Mouse (Mus musculus) testis, adult 10 weeks (tissue): ENCODE results near the gene Ubr4. TPM values are rescaled to one million over a fixed set of nuclear protein-coding genes. Genes with fewer than 3 reads are reported as not detected.

ENCODE experiments used
- polyA plus RNA-seq: library from polyadenylated mRNA; stranded (reverse); fragments of 350-450 nt; fragmentation: Illumina TruSeq; extraction: RNeasy Lipid Tissue Mini Kit (QIAGEN cat#74804); gene quantifications from one replicate; pipeline ENCODE4 v1.2.3, GENCODE M21; 2014; ENCODE audit warnings: low read depth, low replicate concordance

The Ubr4 gene
- polyA plus RNA-seq = 27.3 TPM

DNA sequence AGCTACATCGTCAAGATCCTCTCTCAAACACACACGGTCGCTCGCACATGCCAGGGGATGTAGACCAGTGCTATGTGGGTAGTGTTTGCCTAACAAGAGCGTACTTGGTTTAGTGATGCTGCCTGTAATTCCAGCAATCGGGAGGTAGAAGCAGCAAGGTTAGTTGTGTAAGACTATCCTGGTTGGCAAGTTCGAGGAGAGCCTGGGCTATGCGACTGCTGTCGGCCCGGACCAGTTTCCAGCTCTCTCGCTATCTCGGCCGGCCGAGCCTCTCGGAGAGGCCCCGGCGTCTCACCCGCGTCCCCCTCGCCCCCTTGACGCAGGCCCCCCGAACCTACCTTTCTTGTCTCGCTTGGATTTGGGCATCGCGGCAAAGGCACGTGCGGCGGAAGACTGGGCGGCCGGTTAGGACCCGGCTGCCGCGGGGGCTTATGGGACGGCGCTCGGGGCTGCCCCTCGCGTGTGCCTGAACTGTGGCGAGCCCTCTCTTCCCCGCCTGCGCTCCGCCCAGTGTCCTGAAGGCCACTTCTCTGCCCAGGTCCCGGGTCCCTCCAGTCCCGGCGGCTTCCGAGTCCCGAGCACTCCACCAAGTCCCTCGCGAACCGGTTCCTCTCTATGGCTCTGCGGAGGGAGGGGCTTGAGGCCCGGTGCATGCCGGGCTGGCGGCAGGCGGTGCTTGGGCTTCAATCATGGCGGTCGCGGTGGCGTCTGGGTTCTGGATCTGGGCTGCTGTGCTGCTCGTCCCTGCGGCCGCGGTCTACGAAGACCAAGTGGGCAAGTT is at the start of gene Ubr4, which contains the start of the genes Mrto4 and Emc1:
Gene Ubr4, plus strand, starts transcription at position 679 of the 781 bp plus-strand sequence.
Gene Mrto4, minus strand, starts transcription at position 646 of the 781 bp plus-strand sequence.
Gene Emc1, plus strand, starts transcription at position 657 of the 781 bp plus-strand sequence.

DNA sequence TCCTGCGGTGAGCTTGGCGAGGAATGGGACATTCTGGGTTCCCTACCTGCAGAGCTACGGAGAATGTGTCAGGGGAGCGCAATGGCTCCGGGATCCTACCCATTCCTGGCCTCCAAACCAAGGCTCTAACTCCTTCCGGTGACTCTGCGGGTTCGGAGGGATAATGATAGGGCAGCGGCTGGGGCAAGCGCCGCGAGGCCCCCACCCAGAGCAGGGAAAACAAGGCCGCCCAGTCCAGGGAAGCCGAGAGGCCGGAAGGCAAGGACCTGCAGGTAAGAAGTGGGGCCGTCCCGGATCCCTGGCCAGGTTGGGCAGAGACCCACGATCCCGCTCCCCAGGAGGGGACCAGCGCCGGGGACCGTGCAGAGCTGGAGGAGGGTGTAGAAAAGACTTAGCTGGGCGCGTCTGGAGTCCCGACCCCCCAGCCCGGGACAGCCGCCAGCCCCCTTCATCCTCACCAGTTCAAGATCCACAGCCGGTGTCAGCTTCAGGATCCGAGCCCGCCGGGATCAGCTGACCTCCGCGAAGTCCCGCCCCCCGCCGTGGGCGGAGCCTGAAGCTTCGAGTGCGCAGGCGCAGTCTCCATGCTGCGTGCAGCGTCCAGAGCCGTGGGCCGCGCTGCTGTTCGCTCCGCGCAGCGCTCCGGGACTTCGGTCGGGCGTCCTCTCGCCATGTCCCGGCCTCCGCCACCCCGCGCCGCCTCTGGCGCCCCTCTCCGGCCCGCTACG is 42.1 kb upstream of the Ubr4 start, which contains the start of the genes Pqlc2 and Akr7a5:
Gene Pqlc2, minus strand, starts transcription at position 538 of the 728 bp plus-strand sequence.
Gene Akr7a5, plus strand, starts transcription at position 574 of the 728 bp plus-strand sequence.

DNA sequence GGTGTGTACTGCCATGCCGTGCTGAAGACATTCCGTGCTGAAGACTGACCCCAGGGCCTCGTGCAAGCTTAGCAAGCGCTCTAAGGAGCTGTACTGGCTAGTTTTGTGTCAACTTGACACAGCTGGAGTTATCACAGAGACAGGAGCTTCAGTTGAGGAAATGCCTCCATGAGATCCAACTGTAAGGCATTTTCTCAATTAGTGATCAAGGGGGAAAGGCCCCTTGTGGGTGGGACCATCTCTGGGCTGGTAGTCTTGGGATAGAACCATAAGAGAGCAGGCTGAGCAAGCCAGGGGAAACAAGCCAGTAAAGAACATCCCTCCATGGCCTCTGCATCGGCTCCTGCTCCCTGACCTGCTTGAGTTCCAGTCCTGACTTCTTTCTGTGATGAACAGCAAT is 177.8 kb downstream of the Ubr4 start, which contains the start of gene Iffo2:
Gene Iffo2, plus strand, starts transcription at position 301 of the 400 bp plus-strand sequence.

Other genes starting within 250 kb of the Ubr4 start
- 306 TPM for gene Minos1, start 221.5 kb upstream of the Ubr4 start, polyA plus RNA-seq
- 71.7 TPM for gene Capzb, start 159.7 kb upstream of the Ubr4 start, polyA plus RNA-seq
- 0.41 TPM for gene Pqlc2, start 41.9 kb upstream of the Ubr4 start, polyA plus RNA-seq
- gene Akr7a5, start 41.9 kb upstream of the Ubr4 start, polyA plus RNA-seq = 0.69 TPM
- 54.8 TPM for gene Mrto4, start within 50 bp of the Ubr4 start, polyA plus RNA-seq
- 4.0 TPM for gene Emc1, start within 50 bp of the Ubr4 start, polyA plus RNA-seq
- gene Iffo2, start 177.9 kb downstream of the Ubr4 start, polyA plus RNA-seq = 1.2 TPM